Mouse (Mus musculus) large intestine, adult 2 months (tissue): Measurements from ENCODE around the gene Slc43a1. TPM values are rescaled to one million over a fixed set of nuclear protein-coding genes. Genes with fewer than 3 reads are reported as not detected.
"Not testable (repeated sequence)": the region's sequence is repeated elsewhere in the genome, so short reads cannot be mapped to it uniquely, and the experiment has no call there.

Experiments
- DNase-seq: peaks from one replicate; pipeline ENCODE4 v3.0.0-alpha.2; 2012; ENCODE audit warnings: low read depth, low spot score
- WGBS: fragments of 180-500 bp; shearing (Covaris S2); methylation state at CpG from one replicate; pipeline ENCODE4 v1.1.7; 2018; 5-methylcytosine and 5-hydroxymethylcytosine counted together
- polyA plus RNA-seq: library from polyadenylated mRNA; depleted of rRNA; stranded (reverse); fragments of >200 nt; gene quantifications from 2 replicates; pipeline ENCODE4 v1.2.3, GENCODE M21; 2012; rRNA removed

Slc43a1 gene
- polyA plus RNA-seq, result 5.6 and 6.8 TPM in 2 replicates

- DNase-seq, result no peak
- 29% methylated on average over 10 of the region's 10 CpGs for WGBS
Observed at GRCm38 (mm10) chr2:84838593-84838949, at the start of gene Slc43a1. TSS of gene Slc43a1 (plus strand) at chr2:84838850.

GRCm38 (mm10) chr2:84790418-84790817 lies 48.2 kb upstream of the Slc43a1 start:
- DNase-seq, result no peak
- 62% methylated on average over 9 of the region's 9 CpGs for WGBS

- WGBS, result 37% methylated on average over 3 of the region's 3 CpGs
- DNase-seq, result no peak
Observed at GRCm38 (mm10) chr2:84792516-84792915, 46.1 kb upstream of the Slc43a1 start.

- WGBS, result 91% methylated on average over 3 of the region's 3 CpGs
- DNase-seq, result no peak
Observed at GRCm38 (mm10) chr2:84793154-84793553, 45.5 kb upstream of the Slc43a1 start.

- no peak for DNase-seq
- 81% methylated on average over 3 of the region's 3 CpGs for WGBS
Observed at GRCm38 (mm10) chr2:84793871-84794270, 44.8 kb upstream of the Slc43a1 start.

GRCm38 (mm10) chr2:84797833-84798492 lies 40.7 kb upstream of the Slc43a1 start:
- 13% methylated on average over 13 of the region's 13 CpGs for WGBS
- DNase-seq, result peak; percentile 45

GRCm38 (mm10) chr2:84798493-84798921 lies 40.1 kb upstream of the Slc43a1 start, which contains the start of gene Ube2l6:
TSS of gene Ube2l6 (plus strand) at chr2:84798828.
- peak; percentile 29 for DNase-seq
- WGBS, result 1% methylated on average over 21 of the region's 21 CpGs

GRCm38 (mm10) chr2:84799041-84799561 lies 39.5 kb upstream of the Slc43a1 start:
- WGBS, result under 1% methylated on average over 16 of the region's 16 CpGs
- DNase-seq, result peak; percentile 74

- peak; percentile 21 for DNase-seq
- 57% methylated on average over 4 of the region's 4 CpGs for WGBS
Observed at GRCm38 (mm10) chr2:84800304-84800703, 38.3 kb upstream of the Slc43a1 start.

GRCm38 (mm10) chr2:84801223-84801622 lies 37.4 kb upstream of the Slc43a1 start:
- not testable (repeated sequence) for DNase-seq

GRCm38 (mm10) chr2:84803963-84804362 lies 34.7 kb upstream of the Slc43a1 start:
- WGBS, result 91% methylated on average over 7 of the region's 7 CpGs
- DNase-seq, result no peak

More at GRCm38 (mm10) chr2:84801223-84801622, 37.4 kb upstream of the Slc43a1 start:
- 73% methylated on average over 5 of the region's 5 CpGs for WGBS

- 73% methylated on average over 5 of the region's 5 CpGs for WGBS
- DNase-seq, result no peak
Observed at GRCm38 (mm10) chr2:84806546-84806945, 32.1 kb upstream of the Slc43a1 start.

- DNase-seq, result no peak
Observed at GRCm38 (mm10) chr2:84809330-84809729, 29.3 kb upstream of the Slc43a1 start.

- WGBS, result 79% methylated on average over 6 of the region's 6 CpGs
- no peak for DNase-seq
Observed at GRCm38 (mm10) chr2:84810526-84810885, 28.1 kb upstream of the Slc43a1 start.

- WGBS, result 49% methylated on average over 26 of the region's 26 CpGs
- peak; percentile 22 for DNase-seq
Observed at GRCm38 (mm10) chr2:84810886-84811577, 27.6 kb upstream of the Slc43a1 start.

GRCm38 (mm10) chr2:84811880-84812279 lies 26.8 kb upstream of the Slc43a1 start:
- no peak for DNase-seq
- WGBS, result 70% methylated on average over 7 of the region's 7 CpGs

GRCm38 (mm10) chr2:84812676-84813075 lies 26.0 kb upstream of the Slc43a1 start:
- 87% methylated on average over 6 of the region's 6 CpGs for WGBS
- DNase-seq, result no peak

GRCm38 (mm10) chr2:84819861-84820260 lies 18.8 kb upstream of the Slc43a1 start:
- WGBS, result 41% methylated on average over 3 of the region's 3 CpGs
- no peak for DNase-seq

- DNase-seq, result no peak
- 36% methylated on average over 13 of the region's 13 CpGs for WGBS
Observed at GRCm38 (mm10) chr2:84822552-84822951, 16.1 kb upstream of the Slc43a1 start, which contains the start of gene Smtnl1. TSS of gene Smtnl1 (minus strand) at chr2:84822652.

- 24% methylated on average over 2 of the region's 2 CpGs for WGBS
- DNase-seq, result no peak
Observed at GRCm38 (mm10) chr2:84823237-84823636, 15.4 kb upstream of the Slc43a1 start.
